Mouse (Mus musculus) gastrocnemius, adult 2 months (tissue): ENCODE data around the gene Gm21972. TPM values are rescaled to one million over a fixed set of nuclear protein-coding genes. Genes with fewer than 3 reads are reported as not detected.

Source experiments
- DNase-seq: peaks from one replicate; pipeline ENCODE4 v3.0.0; 2022
- H3K27ac ChIP-seq: fragments of 200-600 bp; 2 replicates; pipeline ENCODE4 v1.8.1; 2022; ENCODE audit warnings: mild to moderate bottlenecking
- H3K4me3 ChIP-seq: fragments of 200-600 bp; 2 replicates; pipeline ENCODE4 v1.8.1; 2022; ENCODE audit warnings: mild to moderate bottlenecking, moderate library complexity
- CTCF ChIP-seq: fragments of 200-600 bp; IDR thresholded peaks from 2 replicates; pipeline ENCODE4 v1.8.1; 2022; ENCODE audit warnings: antibody characterized with exemption, mild to moderate bottlenecking, moderate library complexity
- intact Hi-C: fragments of 180-260 bp; cut with DNase I; formaldehyde crosslinking; loops from one replicate; pipeline ENCODE4 v1.15.1; 2025
- total RNA-seq, 2 experiments: library from RNA; stranded (reverse); gene quantifications; 2 replicates each; pipeline ENCODE4 v1.2.3; 2021

Gene Gm21972
- total RNA-seq, 2 experiments from 2014 or later, result 0.97 TPM; not detected in 1

DNA sequence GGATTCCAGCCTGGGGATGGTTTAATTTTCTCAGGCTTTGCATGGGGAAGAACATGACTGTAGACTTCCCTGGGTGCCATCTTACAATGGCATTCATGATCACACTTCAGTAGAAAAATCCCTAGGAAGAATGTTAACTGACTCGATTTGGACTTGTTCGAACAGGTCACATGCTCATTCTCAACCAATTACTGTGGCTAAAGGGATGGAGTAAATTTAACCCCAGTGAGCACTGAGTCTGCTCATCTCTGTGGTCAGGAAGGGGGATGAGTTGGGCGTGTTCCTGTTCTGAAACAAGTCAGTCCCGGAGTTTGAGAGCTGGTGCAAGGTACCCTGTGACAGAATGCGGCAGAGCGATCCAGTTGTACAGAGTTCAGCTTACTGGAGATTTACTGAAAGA lies 17.5 kb downstream of the Gm21972 start:
- no peak overlapping the region for H3K4me3 ChIP-seq
- no peak overlapping the region for H3K27ac ChIP-seq
- TF ChIP-seq CTCF, result no peak
- intact Hi-C loops, result loop anchor here (5.0 kb wide), 1 partner anchor 89 kb away; the partner anchor contains the start of gene Psmd1
- no peak for DNase-seq

DNA sequence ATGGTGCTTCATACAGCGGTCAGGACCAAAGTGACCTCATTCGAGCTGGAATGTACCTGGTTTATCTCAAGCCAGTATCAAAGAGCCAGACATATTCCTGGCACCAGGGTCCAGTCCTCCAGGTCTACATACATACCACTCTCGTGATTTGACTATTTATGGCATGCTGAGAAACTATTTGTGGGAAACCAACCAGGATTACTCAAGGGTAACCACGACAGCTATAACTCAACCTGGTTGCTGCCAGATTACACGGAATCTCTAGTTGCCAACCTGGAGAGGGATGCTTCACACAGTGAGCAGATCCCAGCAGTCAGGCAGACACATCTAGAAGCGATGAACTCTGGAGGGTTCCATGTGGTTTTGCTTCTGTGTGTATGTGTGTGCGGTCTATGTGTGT lies 17.9 kb downstream of the Gm21972 start:
- DNase-seq, result no peak
- H3K4me3 ChIP-seq, result no peak overlapping the region
- TF ChIP-seq CTCF, result no peak
- no peak overlapping the region for H3K27ac ChIP-seq
- intact Hi-C loops, result loop anchor here (5.0 kb wide), 1 partner anchor 89 kb away; the partner anchor contains the start of gene Psmd1

DNA sequence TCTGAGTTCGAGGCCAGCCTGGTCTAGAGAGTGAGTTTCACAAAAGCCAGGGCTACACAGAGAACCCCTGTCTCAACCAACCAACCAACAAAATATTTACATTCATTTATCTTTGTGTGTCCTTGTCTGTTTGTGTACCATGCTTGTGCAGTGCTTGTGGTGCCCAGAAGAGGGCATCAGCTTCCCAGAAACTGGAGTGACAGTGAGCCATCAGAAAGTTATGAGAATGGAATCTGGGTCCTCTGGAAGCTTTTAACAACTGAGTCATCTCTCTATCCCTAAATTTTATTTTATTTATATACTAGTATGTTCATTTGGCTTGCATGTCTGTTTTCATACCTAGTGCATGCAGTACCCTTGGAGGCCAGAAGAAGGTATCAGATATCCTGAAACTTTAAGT lies 19.2 kb downstream of the Gm21972 start:
- TF ChIP-seq CTCF, result peak; percentile 26; the same call in 1 of the 2 replicates
- intact Hi-C loops, result loop anchor here (5.0 kb wide), 1 partner anchor 90 kb away; the partner anchor contains the start of gene Psmd1
- H3K4me3 ChIP-seq, result no peak overlapping the region
- no peak for DNase-seq
- H3K27ac ChIP-seq, result no peak overlapping the region

DNA sequence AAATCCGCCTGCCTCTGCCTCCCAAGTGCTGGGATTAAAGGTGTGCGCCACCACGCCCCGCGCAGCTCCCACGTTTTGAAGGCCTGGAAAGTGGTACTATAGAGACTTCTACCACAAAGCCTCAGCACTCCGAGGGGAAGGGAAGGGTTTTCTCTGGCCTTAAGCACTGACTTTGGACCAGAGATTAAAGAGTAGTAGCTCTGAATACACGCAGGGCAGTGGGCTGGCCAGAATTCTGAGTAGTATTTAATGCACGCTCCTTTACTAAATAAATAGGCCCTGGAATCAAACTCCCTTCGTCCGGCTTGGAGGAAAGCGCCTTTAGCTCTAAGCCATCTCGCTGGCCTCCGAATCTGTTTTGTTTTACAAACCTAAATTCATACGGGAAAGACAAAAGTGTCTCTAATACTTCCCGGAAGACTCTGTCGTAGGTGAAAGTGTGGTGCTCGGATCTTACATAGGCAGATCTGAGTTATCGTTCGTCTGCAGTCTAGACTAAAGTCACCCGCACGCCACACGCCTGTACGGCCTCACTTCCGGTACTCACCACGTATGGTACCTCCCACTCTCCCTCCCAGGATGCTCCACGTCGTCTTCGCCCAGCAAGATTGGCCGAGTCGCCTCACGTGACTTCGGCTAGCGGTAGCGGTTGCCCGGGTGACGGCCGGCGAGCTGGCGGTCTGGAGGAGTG lies 20.8 kb downstream of the Gm21972 start, which contains the start of gene Armc9:
Gene Armc9, plus strand, starts transcription at position 648 of the 691 bp plus-strand sequence.
- H3K4me3 ChIP-seq, result peak within 1 kb of the TSS; percentile 92
- intact Hi-C loops, result loop anchor here (5.0 kb wide), 1 partner anchor 92 kb away; the partner anchor contains the start of gene Psmd1
- TF ChIP-seq CTCF, result no peak
- peak within 1 kb of the TSS; percentile 86 for H3K27ac ChIP-seq
- peak; percentile 97 for DNase-seq

DNA sequence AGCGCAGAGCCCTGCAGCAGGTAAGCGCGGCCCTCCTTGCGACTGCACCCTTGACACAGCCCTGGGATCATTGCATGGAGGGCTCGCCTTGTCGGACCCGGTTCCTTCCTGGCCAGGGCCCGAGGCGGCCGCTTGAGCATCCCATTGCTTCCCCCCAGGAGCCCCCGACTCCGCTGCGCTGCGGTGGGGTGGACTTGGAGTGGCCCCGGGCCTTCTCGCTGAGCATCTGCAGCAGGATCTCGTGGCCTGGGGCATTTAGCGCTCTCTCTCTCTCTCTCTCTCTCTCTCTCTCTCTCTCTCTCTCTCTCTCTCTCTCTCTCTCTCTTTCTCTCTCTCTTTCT lies 21.4 kb downstream of the Gm21972 start:
- Histone ChIP-seq H3K4me3 (peak overlapping the region; percentile 92), H3K27ac (peak overlapping the region; percentile 86)
- intact Hi-C loops, result loop anchor here (5.0 kb wide), 1 partner anchor 92 kb away; the partner anchor contains the start of gene Psmd1
- TF ChIP-seq CTCF, result no peak
- no peak for DNase-seq

DNA sequence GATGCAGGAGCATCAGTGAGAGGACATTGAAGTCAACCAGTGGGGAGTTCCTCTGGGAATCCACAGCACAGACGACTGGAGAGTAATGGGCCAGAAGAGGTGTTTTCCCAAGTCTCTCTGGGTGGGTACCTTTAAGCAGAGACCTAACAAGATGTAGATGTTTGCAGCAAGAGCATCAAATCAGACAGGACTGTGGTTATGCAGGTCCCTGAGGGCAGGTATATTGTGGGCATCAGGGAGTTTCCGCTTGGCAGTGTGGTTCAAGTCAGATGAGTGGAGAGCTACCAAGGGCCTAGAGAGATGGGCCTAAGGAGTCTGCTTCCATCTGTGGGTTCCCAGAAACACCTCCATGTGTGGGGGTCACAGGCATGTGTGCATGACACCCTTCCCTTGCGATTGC lies 22.6 kb downstream of the Gm21972 start:
- Histone ChIP-seq H3K4me3 (no peak overlapping the region), H3K27ac (no peak overlapping the region)
- intact Hi-C loops, result no loop called here
- TF ChIP-seq CTCF, result no peak
- DNase-seq, result no peak

DNA sequence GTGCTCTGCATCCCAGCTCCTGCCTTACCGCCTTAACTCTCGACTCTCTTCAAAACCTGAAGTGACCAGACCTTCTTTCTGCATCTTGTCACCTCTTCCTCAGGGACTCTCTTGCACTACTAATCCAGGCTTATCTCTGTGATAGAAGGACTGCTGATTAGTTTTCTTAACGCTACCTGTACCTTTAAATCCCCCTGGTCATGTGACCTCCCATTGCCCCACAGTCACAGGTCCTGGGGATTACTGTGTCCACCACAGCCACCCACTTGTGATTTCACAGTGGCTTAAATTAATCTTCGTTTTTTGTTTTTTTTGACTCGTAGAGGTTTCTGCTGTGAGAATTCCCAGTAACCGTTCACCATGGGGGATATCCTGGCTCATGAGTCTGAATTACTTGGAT lies 23.2 kb downstream of the Gm21972 start:
- DNase-seq, result no peak
- H3K27ac ChIP-seq, result no peak overlapping the region
- intact Hi-C loops, result no loop called here
- no peak overlapping the region for H3K4me3 ChIP-seq
- TF ChIP-seq CTCF, result no peak

DNA sequence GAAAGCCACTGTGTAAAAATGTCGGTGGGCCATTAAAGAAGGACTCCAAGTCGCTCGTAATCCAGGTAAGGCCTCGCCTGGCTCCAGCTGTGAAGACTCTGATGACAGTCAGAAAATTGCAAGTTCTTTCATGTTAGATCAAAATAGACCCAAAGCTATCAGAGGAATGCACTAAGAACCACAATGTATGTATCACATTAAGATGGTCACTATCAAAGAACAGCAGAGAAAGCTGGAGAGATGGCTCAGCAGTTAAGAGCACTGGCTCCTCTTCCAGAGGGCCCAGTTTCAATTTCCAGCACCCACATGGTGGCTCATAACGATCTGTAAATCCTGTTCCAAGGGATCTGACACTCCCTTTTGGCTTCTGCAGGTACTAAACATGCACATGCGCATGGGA lies 26.6 kb downstream of the Gm21972 start:
- H3K4me3 ChIP-seq, result no peak overlapping the region
- TF ChIP-seq CTCF, result no peak
- DNase-seq, result no peak
- H3K27ac ChIP-seq, result no peak overlapping the region
- intact Hi-C loops, result no loop called here

DNA sequence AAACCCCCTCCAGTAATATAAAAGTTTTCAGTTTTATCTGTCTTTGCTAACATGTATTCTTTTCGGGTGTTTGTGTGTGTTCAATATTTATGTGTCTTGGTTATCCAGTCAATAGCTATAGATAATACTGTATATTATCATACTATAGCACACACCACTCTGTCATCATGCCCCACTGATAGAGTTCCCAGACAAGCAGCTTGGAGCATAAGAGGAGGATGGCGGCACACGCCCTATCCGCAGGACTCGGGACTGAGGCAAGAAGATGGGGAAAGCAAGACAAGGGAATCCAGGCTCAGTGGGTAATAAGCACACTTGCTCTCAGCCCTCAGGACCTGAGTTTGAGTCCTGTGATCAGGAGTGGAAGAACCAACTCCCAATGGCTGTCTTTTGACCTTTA lies 27.0 kb downstream of the Gm21972 start:
- no peak overlapping the region for H3K4me3 ChIP-seq
- H3K27ac ChIP-seq, result no peak overlapping the region
- intact Hi-C loops, result no loop called here
- no peak for DNase-seq
- TF ChIP-seq CTCF, result no peak

DNA sequence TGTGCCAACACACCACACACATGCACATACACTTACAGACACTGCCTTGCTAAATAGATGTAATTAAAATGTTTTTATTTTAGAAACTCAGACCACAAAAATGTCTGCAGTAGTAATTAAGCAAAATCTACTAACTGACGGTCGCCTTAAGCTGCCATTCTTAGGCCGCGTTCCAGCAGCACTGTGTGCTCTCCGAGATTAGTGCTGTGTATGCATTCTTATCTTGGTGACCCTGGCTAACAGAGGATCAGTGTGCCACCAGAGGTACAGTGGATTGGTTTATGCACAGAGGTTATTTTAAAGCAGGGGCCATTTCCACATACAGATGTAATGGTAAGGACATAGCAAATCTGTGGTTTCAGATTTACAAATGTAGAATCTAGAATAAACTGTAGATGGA lies 27.6 kb downstream of the Gm21972 start:
- H3K4me3 ChIP-seq, result no peak overlapping the region
- intact Hi-C loops, result no loop called here
- no peak for TF ChIP-seq CTCF
- no peak for DNase-seq
- H3K27ac ChIP-seq, result no peak overlapping the region

DNA sequence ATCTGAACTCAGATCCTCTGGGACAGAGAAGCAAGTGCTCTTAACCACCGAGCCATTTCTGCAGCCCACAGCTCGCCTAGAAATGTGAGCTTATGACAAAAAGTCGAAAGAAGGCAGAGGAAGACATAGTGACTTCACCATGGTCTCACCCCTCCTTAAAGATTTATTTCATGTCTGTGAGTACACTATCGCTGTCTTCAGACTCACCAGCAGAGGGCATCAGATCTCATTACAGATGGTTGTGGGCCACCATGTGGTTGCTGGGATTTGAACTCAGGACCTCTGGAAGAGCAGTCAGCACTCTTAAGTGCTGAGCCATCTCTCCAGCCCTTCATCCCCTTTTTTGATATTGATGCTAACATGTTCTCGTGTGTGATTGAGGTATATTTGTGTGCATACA lies 41.2 kb downstream of the Gm21972 start:
- peak; percentile 14; the same call in 1 of the 2 replicates for TF ChIP-seq CTCF
- no peak for DNase-seq
- intact Hi-C loops, result no loop called here
- Histone ChIP-seq H3K27ac (no peak overlapping the region), H3K4me3 (no peak overlapping the region)

DNA sequence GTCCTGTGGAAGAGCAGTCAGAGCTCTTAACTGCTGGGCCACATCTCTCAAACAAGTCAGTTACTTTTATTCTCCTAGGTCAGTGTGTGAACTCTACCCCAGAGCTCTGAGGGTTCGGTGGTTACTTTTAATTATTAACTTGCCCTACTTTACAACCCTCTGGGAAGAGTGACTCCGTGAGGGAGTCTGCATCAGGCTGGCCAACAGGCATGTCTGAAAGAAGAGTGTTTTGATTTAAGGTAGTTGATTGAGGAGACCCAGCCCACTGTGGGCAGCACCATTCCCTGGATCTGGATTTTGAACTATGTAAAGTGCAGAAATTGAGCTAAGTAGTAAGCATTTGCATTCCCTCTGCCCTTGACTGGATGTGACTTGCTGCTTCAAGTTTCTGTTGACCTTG lies 42.6 kb downstream of the Gm21972 start:
- no peak for DNase-seq
- H3K4me3 ChIP-seq, result no peak overlapping the region
- TF ChIP-seq CTCF, result no peak
- intact Hi-C loops, result no loop called here
- H3K27ac ChIP-seq, result no peak overlapping the region

DNA sequence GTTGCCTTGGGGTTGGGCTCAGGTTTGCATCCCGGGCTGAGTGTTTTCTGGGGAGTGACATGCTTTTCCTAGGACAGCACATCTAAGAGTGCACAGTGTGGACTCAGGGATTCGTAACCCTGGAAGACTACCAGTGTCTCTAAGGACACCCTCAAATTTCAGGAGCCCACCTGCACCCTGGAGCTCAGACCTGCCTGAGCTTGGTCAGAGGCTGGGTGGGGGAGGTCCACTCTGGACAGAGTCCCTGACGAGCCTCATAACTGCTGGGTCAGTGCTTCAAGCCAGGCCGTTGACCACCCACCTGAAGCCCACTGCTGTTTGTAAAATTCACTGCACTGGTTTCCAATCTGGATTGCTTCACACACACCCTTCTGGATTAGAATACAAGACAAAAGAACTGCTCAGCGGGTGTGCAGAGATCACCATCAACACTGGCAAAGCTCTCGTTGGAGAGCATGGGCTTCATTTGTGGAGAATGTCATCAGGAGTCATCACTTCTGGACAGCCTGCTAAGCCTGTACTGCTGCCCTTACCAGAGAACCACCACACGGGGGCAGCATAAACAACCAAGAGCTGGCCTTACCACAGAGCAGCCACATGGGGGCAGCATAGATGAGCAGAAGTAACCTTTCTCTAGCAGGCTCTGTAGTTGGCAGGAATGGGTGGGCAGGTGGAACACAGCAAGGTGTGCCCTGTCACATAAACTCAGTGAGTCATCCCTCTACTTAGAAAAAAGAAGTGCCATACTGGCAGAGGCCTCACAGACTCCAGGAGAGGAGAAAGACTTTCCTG lies 45.2 kb downstream of the Gm21972 start:
- DNase-seq, result peak; percentile 81
- intact Hi-C loops, result loop anchor here (1.0 kb wide), 1 partner anchor 161 kb away; no protein-coding TSS in a partner anchor
- no peak; the same call in 1 of the 2 replicates for TF ChIP-seq CTCF
- Histone ChIP-seq H3K4me3 (no peak overlapping the region), H3K27ac (no peak overlapping the region)
